Mouse (Mus musculus) heart, adult 2 months (tissue): ENCODE results near the gene Spata21.

Experiments used
- CTCF ChIP-seq: fragments of 200-600 bp; IDR thresholded peaks from 2 replicates; pipeline ENCODE4 v1.8.1; 2022; ENCODE audit warnings: antibody characterized with exemption, mild to moderate bottlenecking, moderate library complexity
- EP300 ChIP-seq: fragments of 200-500 bp; IDR thresholded peaks from 2 replicates; pipeline ENCODE4 v1.6.1; 2011; ENCODE audit warnings: low read depth, low read length, control low read depth; ENCODE audit not compliant: insufficient read depth
- POLR2A ChIP-seq: fragments of 200-500 bp; IDR thresholded peaks from 2 replicates; pipeline ENCODE4 v1.6.1; 2011; ENCODE audit warnings: mild to moderate bottlenecking, low read depth, low read length, control low read depth; ENCODE audit not compliant: insufficient read depth

DNA sequence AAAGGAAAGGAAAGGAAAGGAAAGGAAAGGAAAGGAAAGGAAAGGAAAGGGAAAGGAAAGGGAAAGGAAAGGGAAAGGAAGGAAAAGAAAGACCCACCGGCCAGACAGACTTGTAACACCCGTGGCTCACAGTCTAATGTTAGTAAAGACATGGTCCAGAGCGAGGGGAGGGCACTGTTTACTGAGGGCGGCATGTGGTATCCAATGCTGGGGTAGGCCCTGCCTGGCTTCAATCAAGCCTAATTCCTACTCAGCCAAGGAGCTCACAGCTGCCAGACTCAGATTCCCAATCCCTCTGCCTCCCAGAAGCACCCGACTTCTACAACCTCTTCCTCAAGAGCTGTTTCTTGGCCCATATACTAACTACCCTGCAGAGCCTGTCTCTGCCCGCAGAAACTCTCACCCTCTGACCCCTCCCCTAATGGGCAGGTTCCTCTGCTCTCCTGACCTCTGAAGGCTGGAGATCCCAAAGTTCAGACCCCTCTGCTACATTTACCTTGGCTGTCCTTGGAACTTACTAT lies 41.1 kb downstream of the Spata21 start:
- TF ChIP-seq POLR2A (no peak), CTCF (no peak), EP300 (no peak)
